Mouse (Mus musculus) adrenal gland, adult 2 months (tissue): ENCODE measurements around the gene Ccdc84. TPM values are rescaled to one million over a fixed set of nuclear protein-coding genes. Genes with fewer than 3 reads are reported as not detected.
A peak's percentile ranks its signal among the peaks of the same experiment; 100 is the strongest.
"Not testable (repeated sequence)": the region's sequence is repeated elsewhere in the genome, so short reads cannot be mapped to it uniquely, and the experiment has no call there.

Experiments used
- DNase-seq: peaks from one replicate; pipeline ENCODE4 v3.0.0; 2021
- microRNA-seq, 2 experiments: library from miRNA; unstranded; fragments of <30 nt; microRNA quantifications; one replicate each; pipeline ENCODE4 v1.2.0; 2021
- polyA plus RNA-seq: library from polyadenylated mRNA; depleted of rRNA; stranded (reverse); fragments of >200 nt; gene quantifications from 2 replicates; pipeline ENCODE4 v1.2.3, GENCODE M21; 2012; rRNA removed
- total RNA-seq, 2 experiments: library from RNA; stranded (reverse); gene quantifications; 2 replicates each; pipeline ENCODE4 v1.2.3; 2021

Ccdc84 gene
- total and polyA plus RNA-seq, 3 experiments: 12.3 to 21.1 (median 14.5) TPM

- DNase-seq: not testable (repeated sequence)
These were observed 56.4 kb downstream of the Ccdc84 start for GRCm38 (mm10) chr9:44361931-44362330.

DNA sequence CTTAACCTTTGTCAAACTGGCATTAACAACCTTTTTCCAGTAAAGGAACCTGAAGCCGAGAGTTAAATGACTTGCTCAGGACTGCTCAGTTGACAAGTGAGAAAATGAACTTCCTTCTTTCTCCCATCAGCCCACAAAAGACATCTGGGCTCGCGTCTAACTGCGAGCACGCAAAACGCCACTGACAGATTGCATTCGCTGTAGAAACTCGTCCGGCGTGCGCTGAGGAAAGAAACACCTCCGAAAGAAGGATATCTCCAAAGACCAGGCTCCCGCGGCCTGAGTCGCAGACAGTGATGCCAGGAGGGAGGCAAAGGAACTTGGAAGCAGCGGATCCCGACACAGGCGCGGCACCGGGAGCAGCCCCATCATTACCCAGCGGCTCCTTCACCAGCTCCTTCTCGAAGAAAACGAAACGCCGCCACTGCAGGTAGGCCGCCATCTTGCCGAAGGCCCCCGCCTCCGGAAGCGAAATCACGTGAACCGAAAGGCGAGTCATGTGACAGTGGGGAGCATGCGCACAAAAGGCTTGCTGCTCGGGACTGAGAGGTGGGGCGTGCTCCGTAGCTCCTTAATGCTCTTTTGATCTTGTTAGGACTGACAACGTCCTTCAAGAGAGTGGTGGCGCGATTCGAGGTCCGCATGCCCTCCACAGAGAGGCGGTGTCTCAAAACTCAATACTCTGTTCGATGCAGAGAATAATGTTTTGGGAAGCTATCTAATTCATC lies 57.0 kb downstream of the Ccdc84 start, which contains the start of gene Vps11:
TSS of gene Vps11 (minus strand) at position 481 of the 728 bp plus-strand sequence.
- DNase-seq: peak; percentile 96

Small RNAs within 50 kb of the gene (microRNA-seq; reads per million reads assigned to microRNA genes)
- 0.44 to 1.2 reads per million in 2 experiments for gene Mir7085

Other genes starting within 250 kb of the Ccdc84 start
- 10 to 100 TPM; 26.2 to 31.5 TPM for gene Cbl, start 184.5 kb downstream of the Ccdc84 start, total RNA-seq
- gene Cbl, start 184.5 kb downstream of the Ccdc84 start, polyA plus RNA-seq: 7.8 and 8.7 TPM in 2 replicates
- gene Ccdc153, start 177.9 kb downstream of the Ccdc84 start, total RNA-seq: 1 to 10 TPM; 2.7 to 3.4 TPM
- gene Ccdc153, start 177.9 kb downstream of the Ccdc84 start, polyA plus RNA-seq: 0.26 and 0.63 TPM in 2 replicates
- not detected for gene Pdzd3, start 167.1 kb downstream of the Ccdc84 start, total RNA-seq
- 0.06 TPM in 1 of 2 replicates, not detected in the other for gene Pdzd3, start 167.1 kb downstream of the Ccdc84 start, polyA plus RNA-seq
- gene Nlrx1, start 150.0 kb downstream of the Ccdc84 start, total RNA-seq: 10 to 100 TPM; 15.7 to 27.8 TPM
- 25.3 and 27.7 TPM in 2 replicates for gene Nlrx1, start 150.0 kb downstream of the Ccdc84 start, polyA plus RNA-seq
- gene Abcg4, start 130.0 kb downstream of the Ccdc84 start, total RNA-seq: 10 to 100 TPM; 27.1 to 41.4 TPM
- gene Abcg4, start 130.0 kb downstream of the Ccdc84 start, polyA plus RNA-seq: 84.3 and 86.8 TPM in 2 replicates
- gene Hinfp, start 112.9 kb downstream of the Ccdc84 start, total RNA-seq: 10 to 100 TPM; 16.6 to 24.9 TPM
- 13.5 and 13.8 TPM in 2 replicates for gene Hinfp, start 112.9 kb downstream of the Ccdc84 start, polyA plus RNA-seq
- gene C2cd2l, start 98.3 kb downstream of the Ccdc84 start, total RNA-seq: 10 to 100 TPM; 46.1 to 59.0 TPM
- 100 and 106 TPM in 2 replicates for gene C2cd2l, start 98.3 kb downstream of the Ccdc84 start, polyA plus RNA-seq
- gene Dpagt1, start 92.5 kb downstream of the Ccdc84 start, total RNA-seq: 10 to 100 TPM; 28.2 to 36.1 TPM
- 55.8 and 68.2 TPM in 2 replicates for gene Dpagt1, start 92.5 kb downstream of the Ccdc84 start, polyA plus RNA-seq
- gene H2afx, start 83.9 kb downstream of the Ccdc84 start, total RNA-seq: 10 to 100 TPM; 28.1 to 37.4 TPM
- 124 and 134 TPM in 2 replicates for gene H2afx, start 83.9 kb downstream of the Ccdc84 start, polyA plus RNA-seq
- 10 to 100 TPM; 80.7 to 92.6 TPM for gene Hmbs, start 74.3 kb downstream of the Ccdc84 start, total RNA-seq
- 75.0 and 80.6 TPM in 2 replicates for gene Hmbs, start 74.3 kb downstream of the Ccdc84 start, polyA plus RNA-seq
- gene Vps11, start 56.9 kb downstream of the Ccdc84 start, total RNA-seq: 10 to 100 TPM; 57.9 to 58.4 TPM
- gene Vps11, start 56.9 kb downstream of the Ccdc84 start, polyA plus RNA-seq: 32.2 and 39.4 TPM in 2 replicates
- gene Hyou1, start 39.1 kb downstream of the Ccdc84 start, total RNA-seq: 100 to 1,000 TPM; 177 to 230 TPM
- gene Hyou1, start 39.1 kb downstream of the Ccdc84 start, polyA plus RNA-seq: 64.3 and 127 TPM in 2 replicates
- 10 to 100 TPM; 14.4 to 15.6 TPM for gene Slc37a4, start 21.7 kb downstream of the Ccdc84 start, total RNA-seq
- gene Slc37a4, start 21.7 kb downstream of the Ccdc84 start, polyA plus RNA-seq: 27.9 and 33.5 TPM in 2 replicates
- gene Rps25, start 11.4 kb downstream of the Ccdc84 start, total RNA-seq: 1,000 to 10,000 TPM; 1,025 to 1,177 TPM
- 21.7 and 23.2 TPM in 2 replicates for gene Rps25, start 11.4 kb downstream of the Ccdc84 start, polyA plus RNA-seq
- 10 to 100 TPM; 81.3 to 92.1 TPM for gene Trappc4, start 11.0 kb downstream of the Ccdc84 start, total RNA-seq
- gene Trappc4, start 11.0 kb downstream of the Ccdc84 start, polyA plus RNA-seq: 44.2 and 51.2 TPM in 2 replicates
- not detected for gene Foxr1, start 22.6 kb upstream of the Ccdc84 start, total RNA-seq
- not detected in 2 replicates for gene Foxr1, start 22.6 kb upstream of the Ccdc84 start, polyA plus RNA-seq
- not detected for gene Upk2, start 36.4 kb upstream of the Ccdc84 start, total RNA-seq
- not detected in 2 replicates for gene Upk2, start 36.4 kb upstream of the Ccdc84 start, polyA plus RNA-seq
- gene Bcl9l, start 64.3 kb upstream of the Ccdc84 start, total RNA-seq: 10 to 100 TPM; 41.9 to 61.1 TPM
- 62.7 and 64.5 TPM in 2 replicates for gene Bcl9l, start 64.3 kb upstream of the Ccdc84 start, polyA plus RNA-seq
- gene Cxcr5, start 143.3 kb upstream of the Ccdc84 start, total RNA-seq: under 1 TPM in 1 of 2 experiments, not detected in 1; 0.17 TPM
- gene Cxcr5, start 143.3 kb upstream of the Ccdc84 start, polyA plus RNA-seq: 0.15 and 0.26 TPM in 2 replicates
- 100 to 1,000 TPM; 114 to 121 TPM for gene Ddx6, start 186.3 kb upstream of the Ccdc84 start, total RNA-seq
- gene Ddx6, start 186.3 kb upstream of the Ccdc84 start, polyA plus RNA-seq: 7.2 and 9.1 TPM in 2 replicates